Mouse (Mus musculus): ENCODE measurements around the gene Ppbp.
"Not testable (repeated sequence)": the region's sequence is repeated elsewhere in the genome, so short reads cannot be mapped to it uniquely, and the experiment has no call there.

Gene Ppbp

GRCm38 (mm10) chr5:90785659-90786588 lies 17.6 kb downstream of the Ppbp start, which contains the start of gene Cxcl3:
Cxcl3 (plus strand) TSS chr5:90786103.
- peak; percentile 63 for DNase-seq (ENCODE audit: extremely low read depth, insufficient read length, low spot score)

GRCm38 (mm10) chr5:90788114-90788513 lies 19.8 kb downstream of the Ppbp start:
- DNase-seq (ENCODE audit: extremely low read depth, insufficient read length, low spot score), result peak; percentile 37

GRCm38 (mm10) chr5:90789306-90790073 lies 21.2 kb downstream of the Ppbp start:
- DNase-seq (ENCODE audit: extremely low read depth, insufficient read length, low spot score), result no peak

- no peak for DNase-seq (ENCODE audit: extremely low read depth, insufficient read length, low spot score)
Measured at GRCm38 (mm10) chr5:90790074-90790502, 21.8 kb downstream of the Ppbp start.

- no peak for DNase-seq (ENCODE audit: extremely low read depth, insufficient read length, low spot score)
Measured at GRCm38 (mm10) chr5:90794195-90794625, 25.9 kb downstream of the Ppbp start, which contains the start of gene Cxcl15. Cxcl15 (plus strand) TSS chr5:90794534.

GRCm38 (mm10) chr5:90795392-90795791 lies 27.1 kb downstream of the Ppbp start:
- DNase-seq (ENCODE audit: extremely low read depth, insufficient read length, low spot score), result not testable (repeated sequence)

GRCm38 (mm10) chr5:90804574-90804973 lies 36.3 kb downstream of the Ppbp start:
- no peak for DNase-seq (ENCODE audit: extremely low read depth, insufficient read length, low spot score)

- no peak for DNase-seq (ENCODE audit: extremely low read depth, insufficient read length, low spot score)
Measured at GRCm38 (mm10) chr5:90806050-90806449, 37.7 kb downstream of the Ppbp start.

GRCm38 (mm10) chr5:90807176-90807950 lies 39.0 kb downstream of the Ppbp start:
- no peak for DNase-seq (ENCODE audit: extremely low read depth, insufficient read length, low spot score)
